Mouse (Mus musculus): ENCODE results near the gene Ppp1r9a.

The Ppp1r9a gene

GRCm38 (mm10) chr6:4956651-4957050, 53.9 kb downstream of the Ppp1r9a start:
- DNase-seq (ENCODE audit: low read depth): no peak

DNA sequence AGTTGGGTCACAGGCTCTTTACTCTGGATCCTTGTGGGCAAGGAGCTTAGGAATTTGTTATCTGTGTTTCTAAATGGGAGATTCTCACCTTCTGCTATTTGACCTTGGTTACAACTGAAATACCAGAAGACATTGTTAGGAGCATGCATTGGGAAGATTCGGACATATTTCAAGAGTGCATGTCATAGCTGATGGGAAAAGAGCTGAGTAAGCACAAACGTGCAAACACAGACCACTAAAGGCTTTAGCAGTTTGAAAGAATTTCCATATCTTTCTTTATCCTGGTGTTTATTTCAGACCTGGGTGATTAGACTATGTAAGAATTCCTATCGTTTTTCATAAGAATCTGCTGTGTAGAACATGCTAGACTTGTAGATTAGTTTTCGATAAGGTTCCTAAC, 59.5 kb downstream of the Ppp1r9a start:
- no peak for DNase-seq (ENCODE audit: low read depth)

- DNase-seq (ENCODE audit: low read depth): no peak
Observed at GRCm38 (mm10) chr6:4963049-4963448, 60.3 kb downstream of the Ppp1r9a start.

DNA sequence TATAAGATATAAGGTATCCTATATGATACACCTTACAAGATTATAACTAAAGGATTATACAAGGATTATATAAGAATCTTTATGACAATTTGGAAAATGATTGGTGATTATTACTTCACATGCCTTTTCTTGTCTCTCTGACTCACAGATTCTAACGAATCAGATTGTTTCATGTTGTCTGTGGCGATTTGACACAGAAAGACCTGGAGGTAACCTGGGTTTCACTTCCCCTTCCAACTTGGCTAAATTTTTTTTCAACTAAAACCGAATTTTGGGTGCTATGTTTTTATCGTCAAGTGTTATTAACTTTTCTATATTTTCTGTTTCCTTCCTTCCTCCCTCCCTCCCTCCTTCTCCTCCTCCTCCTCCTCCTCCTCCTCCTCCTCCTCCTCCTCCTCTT, 64.5 kb downstream of the Ppp1r9a start:
- DNase-seq (ENCODE audit: low read depth): no peak

DNA sequence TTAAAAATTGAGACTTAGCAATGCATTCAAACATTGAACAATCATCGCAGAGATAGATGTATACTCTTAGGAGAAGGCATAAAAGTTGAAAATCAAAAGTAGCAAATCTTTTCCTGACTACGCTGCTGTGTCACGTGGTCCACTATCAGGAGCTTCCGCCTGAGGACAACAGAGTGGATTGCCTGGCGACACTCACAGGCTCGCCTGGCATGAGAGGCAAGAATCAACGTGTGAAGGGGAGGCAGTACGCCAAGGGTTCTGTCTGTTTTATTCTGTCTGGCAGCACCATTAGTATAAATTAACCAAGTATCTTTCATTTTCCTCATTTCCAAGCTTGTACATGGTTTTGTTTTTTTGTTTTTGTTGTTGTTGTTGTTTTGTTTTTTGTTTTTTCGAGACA, 68.5 kb downstream of the Ppp1r9a start:
- no peak for DNase-seq (ENCODE audit: low read depth)

DNA sequence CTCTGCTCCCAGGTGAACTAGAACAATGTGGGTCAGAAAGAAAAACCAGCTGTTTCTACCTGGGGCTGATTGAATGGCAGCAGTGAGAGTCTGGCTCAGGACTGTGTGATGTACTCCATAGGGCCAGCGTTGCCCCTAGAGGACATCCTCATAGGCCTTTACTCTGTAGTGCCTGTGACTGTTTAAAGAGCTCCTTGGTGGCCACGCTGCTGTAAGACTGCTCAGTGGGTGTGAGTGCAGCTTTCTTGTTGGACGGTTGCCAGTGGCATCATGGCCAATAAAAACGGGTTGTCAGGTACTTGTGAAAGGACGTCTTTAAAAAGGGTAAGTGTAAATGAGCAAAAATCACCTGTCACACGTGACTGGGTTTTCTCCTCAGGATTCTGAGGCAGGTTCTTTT, 70.1 kb downstream of the Ppp1r9a start:
- DNase-seq (ENCODE audit: low read depth): no peak

DNA sequence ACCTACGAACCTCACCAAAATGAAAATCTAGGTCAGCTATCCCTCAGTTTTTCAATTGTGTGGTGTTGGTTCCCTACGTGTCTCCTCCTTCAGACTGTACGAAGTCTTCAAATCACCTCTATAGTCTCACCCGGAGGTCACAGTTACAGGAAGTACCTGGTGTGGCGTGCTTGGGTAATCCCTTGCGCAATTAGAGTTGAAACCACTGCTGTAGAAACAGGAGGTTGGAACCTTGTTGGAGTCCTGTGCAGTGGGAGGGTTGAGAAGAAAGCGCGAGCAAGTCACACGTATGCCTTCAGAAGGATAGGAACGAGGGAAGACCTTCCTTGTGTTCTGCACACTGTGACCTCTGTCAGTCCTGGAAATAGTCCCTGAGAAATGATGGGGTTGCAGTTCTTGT, 70.6 kb downstream of the Ppp1r9a start:
- no peak for DNase-seq (ENCODE audit: low read depth)

DNA sequence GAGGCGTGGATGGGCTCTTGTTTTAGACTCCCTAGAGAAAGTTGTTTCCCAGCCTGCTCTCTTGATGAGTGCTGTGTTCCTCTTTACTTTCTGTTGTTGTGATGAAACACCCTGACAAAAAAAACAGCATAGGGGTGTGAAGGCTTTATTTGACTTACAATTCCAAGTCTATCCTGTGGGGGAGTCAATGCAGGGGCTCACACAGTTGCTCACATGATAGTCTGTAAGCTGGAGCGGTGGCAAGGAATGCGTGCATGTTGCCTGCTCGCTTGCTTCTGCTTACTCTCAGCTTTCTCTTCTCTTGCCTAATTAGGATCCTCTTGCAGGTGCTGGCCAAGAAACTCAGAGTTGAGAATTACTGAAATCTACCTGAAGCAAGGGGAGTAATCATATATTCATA, 74.8 kb downstream of the Ppp1r9a start:
- DNase-seq (ENCODE audit: low read depth): no peak

- DNase-seq (ENCODE audit: low read depth): no peak
Observed at GRCm38 (mm10) chr6:4978249-4978648, 75.5 kb downstream of the Ppp1r9a start.

- no peak for DNase-seq (ENCODE audit: low read depth)
Observed at GRCm38 (mm10) chr6:4978897-4979296, 76.2 kb downstream of the Ppp1r9a start.

GRCm38 (mm10) chr6:4980113-4980512, 77.4 kb downstream of the Ppp1r9a start:
- no peak for DNase-seq (ENCODE audit: low read depth)

DNA sequence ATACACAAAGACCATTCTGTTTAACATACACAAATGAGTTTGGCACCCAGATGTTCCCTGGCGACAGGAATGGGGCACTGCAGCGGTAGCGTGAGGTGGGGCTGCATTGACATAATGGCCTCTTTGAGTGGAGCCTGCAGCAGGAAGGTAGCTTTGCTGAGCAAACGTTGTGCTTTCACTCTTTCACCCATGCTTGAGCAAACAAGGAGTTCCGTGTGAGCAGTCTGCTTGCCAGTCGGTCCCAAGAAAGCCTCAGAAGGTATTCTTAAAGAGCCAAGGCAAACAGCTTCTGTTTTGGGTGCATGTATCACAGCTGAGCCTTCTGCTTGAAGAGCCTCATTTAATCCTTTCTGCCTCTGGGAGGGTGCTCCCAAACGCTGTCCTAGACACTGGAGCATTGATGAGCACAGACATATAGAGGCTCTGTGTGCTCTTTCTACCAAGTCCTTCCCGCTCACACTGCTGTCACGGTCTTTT, 80.0 kb downstream of the Ppp1r9a start:
- DNase-seq (ENCODE audit: low read depth): peak; percentile 31

DNA sequence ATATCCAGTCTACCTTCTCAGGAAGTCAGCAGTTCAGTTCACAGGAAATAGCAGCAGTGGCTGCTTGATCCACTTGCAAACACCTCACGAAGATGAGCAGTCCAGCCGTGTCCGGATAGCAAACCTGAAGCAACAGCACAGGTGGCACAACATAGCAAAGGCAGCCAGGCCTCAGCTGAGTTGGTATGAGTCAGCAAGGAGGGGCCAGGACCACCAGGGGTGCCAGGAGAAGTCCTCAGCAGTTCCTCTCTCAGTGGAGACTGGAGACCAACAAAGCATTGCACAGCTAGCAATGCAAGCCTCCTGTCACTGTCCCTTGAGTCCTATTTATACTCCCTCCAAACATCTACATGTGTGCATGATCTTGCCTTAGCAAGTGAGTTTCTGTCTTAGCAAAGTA, 83.0 kb downstream of the Ppp1r9a start:
- no peak for DNase-seq (ENCODE audit: low read depth)

- DNase-seq (ENCODE audit: low read depth): no peak
Observed at GRCm38 (mm10) chr6:4987084-4987483, 84.4 kb downstream of the Ppp1r9a start.

- DNase-seq (ENCODE audit: low read depth): no peak
Observed at GRCm38 (mm10) chr6:4988688-4989087, 86.0 kb downstream of the Ppp1r9a start.

DNA sequence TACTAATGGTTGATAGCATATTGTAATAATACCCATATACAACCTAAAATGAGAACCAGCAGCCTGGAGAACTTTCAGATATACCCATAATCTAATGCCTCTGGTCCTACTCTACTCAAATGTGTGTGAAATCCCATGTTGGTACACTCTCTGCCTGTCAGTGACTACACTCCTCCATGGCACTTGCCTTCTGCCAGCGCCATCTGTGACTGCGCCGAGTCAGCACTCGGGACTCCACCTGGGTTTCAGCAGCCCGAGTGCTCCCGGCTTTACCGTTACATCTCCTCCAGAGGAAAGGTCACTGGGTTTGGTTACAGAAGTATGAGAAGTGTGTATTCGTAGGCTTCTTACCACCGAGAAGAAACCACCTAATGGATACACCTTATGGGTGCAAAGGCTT, 89.6 kb downstream of the Ppp1r9a start:
- no peak for DNase-seq (ENCODE audit: low read depth)

DNA sequence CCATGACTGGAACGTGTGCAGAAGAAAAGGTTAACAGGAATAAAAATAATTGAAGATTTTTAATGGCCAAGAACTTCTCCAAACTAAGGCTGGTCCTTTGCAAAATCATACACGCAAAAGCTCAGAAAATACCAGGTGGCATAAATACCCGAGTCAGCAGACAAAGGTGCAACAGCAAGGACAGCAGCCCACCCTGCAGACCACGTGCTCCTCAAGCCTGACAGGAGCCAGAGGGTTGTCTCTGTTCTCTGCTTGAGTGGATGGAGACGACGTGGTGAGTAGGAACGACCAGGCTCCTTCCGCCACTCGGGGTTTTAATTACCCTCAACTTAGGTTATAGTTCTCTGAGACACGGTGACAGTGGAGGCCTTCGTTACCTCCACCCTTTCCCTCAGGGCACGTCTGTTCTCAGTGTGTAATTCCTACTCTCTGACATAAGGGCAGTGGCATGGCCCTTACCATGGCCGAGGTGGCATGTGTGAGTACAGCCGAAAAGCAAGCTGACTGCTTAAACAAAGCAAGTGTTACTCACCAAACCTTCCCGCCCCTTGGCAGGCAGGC, 91.0 kb downstream of the Ppp1r9a start:
- no peak for DNase-seq (ENCODE audit: low read depth)

DNA sequence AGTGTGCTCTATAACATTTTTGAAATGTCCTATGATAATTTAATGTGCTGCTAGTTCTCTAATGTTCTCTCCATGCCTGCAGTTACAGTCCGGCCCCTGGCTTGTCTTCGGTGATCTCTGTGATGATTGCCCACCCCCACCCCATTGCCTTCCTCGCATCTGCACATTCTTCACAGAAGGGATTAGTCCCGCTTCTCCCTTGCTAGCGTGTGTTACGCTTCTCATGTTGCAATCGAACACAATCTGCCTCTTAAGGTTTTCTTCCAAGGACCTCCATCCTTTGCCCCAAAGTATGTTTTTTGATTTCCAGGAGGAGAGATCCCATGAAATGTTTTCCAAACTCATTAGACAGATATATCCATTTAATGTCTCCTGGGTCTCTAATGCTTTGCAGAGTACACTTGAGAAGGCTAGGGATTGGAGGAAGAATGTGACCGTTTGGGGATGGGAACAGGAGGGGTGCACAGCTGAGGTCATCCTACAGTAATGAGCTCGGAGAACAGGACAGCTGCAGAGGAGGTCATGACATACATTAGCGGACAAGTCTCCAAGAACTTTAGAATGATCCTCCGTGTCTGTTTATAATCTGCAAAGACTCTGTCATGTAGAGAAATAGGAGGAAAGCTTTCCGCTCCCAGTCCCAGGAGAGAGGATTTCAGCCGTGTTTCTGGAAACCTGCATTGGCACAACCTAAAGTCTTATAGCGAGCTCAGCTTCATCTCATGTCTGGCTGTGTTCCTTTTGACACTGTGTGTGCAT, 91.6 kb downstream of the Ppp1r9a start:
- no peak for DNase-seq (ENCODE audit: low read depth)

- DNase-seq (ENCODE audit: low read depth): no peak
Observed at GRCm38 (mm10) chr6:4997599-4997998, 94.9 kb downstream of the Ppp1r9a start.

DNA sequence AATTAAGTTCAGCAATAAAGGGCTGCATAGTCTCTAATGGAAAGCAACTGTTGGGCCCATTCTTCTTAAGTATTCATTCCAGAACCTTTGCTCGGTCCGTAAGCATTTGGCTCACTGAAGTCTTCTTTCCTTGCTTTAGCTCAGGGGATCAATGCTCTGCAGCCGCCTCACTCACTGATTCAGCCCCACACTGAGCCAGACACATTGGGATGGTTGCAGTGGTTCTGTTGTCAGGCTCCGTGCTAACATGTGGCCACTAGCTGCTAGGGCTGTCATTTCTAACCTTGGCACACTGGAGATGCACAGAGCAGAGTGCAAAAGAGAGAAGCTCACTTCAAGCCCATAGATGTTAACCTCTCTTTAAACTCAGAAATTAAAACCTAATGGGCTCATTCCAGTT, 96.2 kb downstream of the Ppp1r9a start:
- DNase-seq (ENCODE audit: low read depth): no peak

DNA sequence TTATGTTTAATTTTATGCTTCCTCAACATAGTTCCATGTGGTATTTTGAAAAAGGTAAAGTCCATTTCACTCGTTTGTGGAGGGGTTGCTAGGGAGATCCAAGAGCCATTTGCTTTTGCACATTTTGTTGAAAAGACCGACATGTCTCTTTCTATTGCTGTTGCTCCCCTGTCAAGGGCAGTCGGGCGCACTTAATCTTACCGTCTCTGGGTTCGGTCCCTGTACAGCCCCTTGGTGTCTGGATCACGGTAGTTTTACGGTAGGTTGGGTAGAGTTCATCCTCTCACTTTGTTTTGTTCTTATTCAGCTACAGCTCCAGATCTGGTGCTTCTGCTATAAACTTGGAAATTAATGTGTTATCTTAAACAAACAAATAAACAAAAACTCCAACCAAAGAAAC, 98.1 kb downstream of the Ppp1r9a start:
- no peak for DNase-seq (ENCODE audit: low read depth)

GRCm38 (mm10) chr6:5005491-5006275, 103.0 kb downstream of the Ppp1r9a start:
- no peak for DNase-seq (ENCODE audit: low read depth)

- DNase-seq (ENCODE audit: low read depth): no peak
Observed at GRCm38 (mm10) chr6:5006283-5006946, 103.7 kb downstream of the Ppp1r9a start.
